Mouse (Mus musculus) megakaryocyte, embryonic 14.5 days (primary cell): Measurements from ENCODE around the gene Fthl17f.

ENCODE experiments used
- FLI1 ChIP-seq: IDR thresholded peaks from 2 replicates; pipeline ENCODE4 v1.6.1; 2012; ENCODE audit warnings: low read length, inconsistent platforms, mixed read lengths
- GATA1 ChIP-seq: IDR thresholded peaks from 3 replicates; pipeline ENCODE4 v1.6.1; 2012; ENCODE audit warnings: mixed read lengths, low read length, inconsistent platforms, borderline replicate concordance

DNA sequence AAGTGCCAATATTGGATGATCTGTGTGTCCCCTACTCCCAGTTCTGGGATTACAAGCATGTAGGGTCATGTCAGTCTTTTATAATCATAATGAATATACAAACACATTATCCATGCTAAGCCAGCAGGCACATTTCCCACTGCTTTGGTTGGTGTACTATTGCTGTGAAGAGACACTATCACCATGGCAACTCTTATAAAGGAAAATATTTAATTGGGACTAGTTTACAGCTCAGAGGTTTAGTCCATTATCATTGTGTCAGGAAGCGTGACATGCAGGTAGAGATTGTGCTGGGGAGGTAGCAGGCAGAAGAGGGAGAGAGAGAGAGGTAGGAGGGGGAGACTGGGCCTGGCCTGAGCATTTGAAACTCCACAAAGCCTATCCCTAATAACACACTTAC, 46.7 kb upstream of the Fthl17f start:
- no peak for TF ChIP-seq GATA1
- TF ChIP-seq FLI1, result no peak
